Mouse (Mus musculus) midbrain, embryonic 12.5 days (tissue): ENCODE data around the gene Polq. TPM values are rescaled to one million over a fixed set of nuclear protein-coding genes. Genes with fewer than 3 reads are reported as not detected.

Experiments used
- ATAC-seq: fragments of 200-750 bp; cut with Nextera tagmentation; 2 replicates; pipeline ENCODE4 v1.8.0; 2017; ENCODE audit warnings: low read depth, moderate TSS enrichment, moderate library complexity; ENCODE audit not compliant: low FRiP score
- H3K27ac ChIP-seq: fragments of 300-500 bp; sonication (generic); replicated peaks from 2 replicates; pipeline ENCODE4 v1.5.1; 2016; ENCODE audit warnings: mild to moderate bottlenecking
- H3K27me3 ChIP-seq: fragments of 300-500 bp; sonication (generic); 2 replicates; pipeline ENCODE4 v1.6.1; 2016; ENCODE audit warnings: mild to moderate bottlenecking
- H3K36me3 ChIP-seq: fragments of 300-500 bp; sonication (generic); 2 replicates; pipeline ENCODE4 v1.6.1; 2016
- H3K4me1 ChIP-seq: fragments of 300-500 bp; sonication (generic); 2 replicates; pipeline ENCODE4 v1.6.1; 2016
- H3K4me2 ChIP-seq: fragments of 300-500 bp; sonication (generic); replicated peaks from 2 replicates; pipeline ENCODE4 v1.6.1; 2016; ENCODE audit warnings: mild to moderate bottlenecking, moderate library complexity
- H3K4me3 ChIP-seq: fragments of 300-500 bp; sonication (generic); 2 replicates; pipeline ENCODE4 v1.5.1; 2016; ENCODE audit warnings: mild to moderate bottlenecking
- H3K9ac ChIP-seq: fragments of 300-500 bp; sonication (generic); replicated peaks from 2 replicates; pipeline ENCODE4 v1.6.1; 2016; ENCODE audit warnings: mild to moderate bottlenecking, moderate library complexity
- H3K9me3 ChIP-seq: fragments of 300-500 bp; sonication (generic); 2 replicates; pipeline ENCODE4 v1.6.1; 2016; ENCODE audit warnings: mild to moderate bottlenecking
- WGBS: fragments of 180-500 bp; shearing (Covaris S2); methylation state at CpG from one replicate; pipeline ENCODE4 v1.1.7; 2016; 5-methylcytosine and 5-hydroxymethylcytosine counted together
- polyA plus RNA-seq: library from polyadenylated mRNA; unstranded; fragments of >200 nt; fragmentation: Nextera tagmentation; extraction: Ambion mirVana; gene quantifications from 2 replicates; pipeline ENCODE4 v1.2.1, GENCODE M21; 2016

The Polq gene
- polyA plus RNA-seq = 10.3 and 11.1 TPM in 2 replicates

GRCm38 (mm10) chr16:37011061-37011921 lies at the start of gene Polq:
Polq (plus strand) TSS chr16:37011786.
- H3K36me3 ChIP-seq = no peaks in the 10 kb centered on the region; the same call in 1 of the 2 replicates
- WGBS = 7% methylated on average over 30 of the region's 30 CpGs
- peak; percentile 97 for ATAC-seq
- peaks cover 16% of the 10 kb centered on the region for H3K4me1 ChIP-seq
- no peak within 1 kb of the TSS for H3K27ac ChIP-seq
- no peaks in the 10 kb centered on the region for H3K9me3 ChIP-seq
- peak within 1 kb of the TSS; percentile 90 for H3K4me3 ChIP-seq
- H3K27me3 ChIP-seq = no peaks in the 10 kb centered on the region
- H3K4me2 ChIP-seq = peak within 1 kb of the TSS; percentile 92
- H3K9ac ChIP-seq = peak within 1 kb of the TSS; percentile 75

DNA sequence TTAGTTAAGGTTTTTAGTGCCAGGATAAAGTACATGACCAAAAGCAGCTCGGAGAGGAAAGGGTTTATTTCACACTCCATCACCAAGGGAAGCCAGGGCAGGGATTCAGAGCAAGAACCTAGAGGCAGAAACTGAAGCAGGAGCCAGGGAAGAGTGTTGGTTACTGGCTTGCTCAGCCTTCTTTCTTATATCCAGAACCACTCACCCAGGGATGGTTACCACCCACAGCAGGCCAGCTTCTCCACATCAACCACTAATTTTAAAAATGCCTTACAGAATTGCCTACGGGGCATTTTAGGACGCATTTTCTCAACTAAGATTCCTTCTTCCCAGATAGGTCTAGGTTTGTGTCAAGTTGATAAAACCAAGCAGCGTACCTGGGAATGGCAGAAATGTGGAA lies 48.2 kb upstream of the Polq start:
- Histone ChIP-seq H3K4me2 (no peak overlapping the region), H3K36me3 (no peaks in the 10 kb centered on the region), H3K4me1 (no peaks in the 10 kb centered on the region), H3K27me3 (no peaks in the 10 kb centered on the region), H3K27ac (no peak overlapping the region), H3K4me3 (no peak overlapping the region), H3K9me3 (no peaks in the 10 kb centered on the region), H3K9ac (no peak overlapping the region)
- ATAC-seq = no peak
- WGBS = 85% methylated on average over 4 of the region's 4 CpGs

DNA sequence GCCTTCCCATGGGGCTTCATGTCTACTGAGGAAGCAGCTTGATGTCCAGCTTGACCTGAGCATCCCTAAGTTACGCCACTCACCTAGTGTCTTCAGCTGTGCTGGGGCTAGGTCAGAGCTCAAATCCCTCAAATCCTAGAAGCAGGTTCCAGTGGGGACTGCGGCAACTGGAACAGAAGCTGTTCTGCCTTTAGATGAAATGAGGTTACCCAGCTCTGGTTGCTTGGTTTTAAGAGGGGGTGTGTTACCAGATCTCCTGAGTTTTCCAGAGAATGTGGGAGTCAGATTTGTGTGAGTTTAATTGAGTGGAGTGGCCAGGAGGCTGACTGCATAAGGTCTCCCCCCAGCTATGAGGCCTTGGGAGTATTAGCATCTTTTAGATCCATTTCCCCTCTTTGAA lies 32.5 kb upstream of the Polq start:
- Histone ChIP-seq H3K4me2 (no peak overlapping the region), H3K27me3 (no peaks in the 10 kb centered on the region), H3K4me1 (no peaks in the 10 kb centered on the region), H3K36me3 (no peaks in the 10 kb centered on the region), H3K4me3 (no peak overlapping the region), H3K9me3 (no peaks in the 10 kb centered on the region), H3K9ac (no peak overlapping the region), H3K27ac (no peak overlapping the region)
- 87% methylated on average over 2 of the region's 2 CpGs for WGBS
- no peak for ATAC-seq

- no peak overlapping the region for H3K4me2 ChIP-seq
- no peaks in the 10 kb centered on the region for H3K27me3 ChIP-seq
- no peak overlapping the region for H3K9ac ChIP-seq
- no peaks in the 10 kb centered on the region for H3K36me3 ChIP-seq
- H3K27ac ChIP-seq = no peak overlapping the region
- 93% methylated on average over 1 of the region's 1 CpGs for WGBS
- H3K9me3 ChIP-seq = no peaks in the 10 kb centered on the region
- ATAC-seq = no peak
- H3K4me3 ChIP-seq = no peak overlapping the region
- no peaks in the 10 kb centered on the region for H3K4me1 ChIP-seq
Measured at GRCm38 (mm10) chr16:36983796-36984195, 27.8 kb upstream of the Polq start.

DNA sequence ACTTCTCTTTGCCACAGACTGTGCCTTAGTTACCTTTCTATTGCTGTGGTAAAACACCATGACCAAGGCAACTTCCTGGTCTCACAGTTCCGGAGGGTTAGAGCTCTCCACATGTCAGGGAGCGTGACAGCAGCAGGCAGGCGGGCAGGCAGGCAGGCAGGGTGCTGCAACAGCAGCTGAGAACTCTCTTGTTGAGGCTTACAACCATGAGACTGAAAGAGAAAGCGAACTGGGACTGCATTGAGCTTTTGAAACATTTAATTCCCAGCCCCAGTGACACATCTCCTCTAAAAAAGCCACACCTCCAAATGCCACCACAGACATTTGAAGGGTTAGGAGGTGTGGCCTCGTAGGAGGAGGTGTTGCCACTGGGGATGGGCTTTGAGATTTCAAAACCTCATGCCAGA lies 25.9 kb upstream of the Polq start:
- Histone ChIP-seq H3K9me3 (no peaks in the 10 kb centered on the region), H3K4me3 (no peak overlapping the region), H3K4me2 (no peak overlapping the region), H3K4me1 (no peaks in the 10 kb centered on the region), H3K27ac (no peak overlapping the region), H3K9ac (no peak overlapping the region), H3K36me3 (no peaks in the 10 kb centered on the region), H3K27me3 (no peaks in the 10 kb centered on the region)
- WGBS = 72% methylated on average over 5 of the region's 5 CpGs
- no peak for ATAC-seq

DNA sequence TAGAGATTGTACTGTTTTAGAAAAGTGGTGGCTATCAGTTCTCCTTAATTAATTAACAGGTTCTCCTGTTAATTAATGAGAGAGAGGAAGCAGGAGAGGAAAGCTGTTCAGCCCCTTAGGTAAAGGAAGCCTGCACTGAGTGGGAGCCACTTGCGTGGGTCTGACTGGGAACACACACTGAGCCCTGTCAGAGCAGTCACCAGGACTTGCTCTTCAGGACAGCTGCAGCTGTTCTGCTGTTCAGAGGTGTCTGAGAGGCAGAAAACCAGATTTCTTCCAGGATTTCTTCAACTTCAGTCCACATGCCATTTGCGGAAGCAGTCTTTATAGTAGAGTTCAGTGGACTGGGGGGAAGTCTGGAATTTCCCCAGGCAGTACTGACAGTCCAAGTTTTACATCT lies 24.2 kb upstream of the Polq start:
- no peaks in the 10 kb centered on the region for H3K4me1 ChIP-seq
- WGBS = 75% methylated on average over 2 of the region's 2 CpGs
- no peaks in the 10 kb centered on the region for H3K9me3 ChIP-seq
- no peak overlapping the region for H3K4me2 ChIP-seq
- H3K4me3 ChIP-seq = no peak overlapping the region
- no peaks in the 10 kb centered on the region for H3K27me3 ChIP-seq
- ATAC-seq = no peak
- H3K27ac ChIP-seq = no peak overlapping the region
- H3K9ac ChIP-seq = no peak overlapping the region
- H3K36me3 ChIP-seq = no peaks in the 10 kb centered on the region

DNA sequence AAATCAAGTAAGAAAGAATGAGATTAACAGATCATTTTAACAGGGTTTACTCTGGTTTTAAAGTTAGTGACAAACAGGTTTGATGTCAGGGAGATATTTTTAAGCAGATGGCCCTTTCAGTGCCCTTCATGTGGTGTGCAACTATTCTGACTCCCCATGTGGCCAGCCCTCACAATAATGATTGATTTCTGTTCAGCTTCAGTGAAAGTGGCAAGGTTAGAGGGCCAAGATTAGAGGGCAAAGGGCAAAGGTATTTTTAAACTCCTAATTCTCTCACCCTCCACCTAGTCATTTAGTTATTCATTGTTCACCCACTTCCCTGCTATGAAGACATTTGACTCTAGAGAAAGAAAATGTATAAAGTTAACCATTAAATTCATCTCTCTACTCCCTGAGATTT lies 23.5 kb upstream of the Polq start:
- Histone ChIP-seq H3K9me3 (no peaks in the 10 kb centered on the region), H3K9ac (no peak overlapping the region), H3K27me3 (no peaks in the 10 kb centered on the region), H3K36me3 (no peaks in the 10 kb centered on the region), H3K4me1 (no peaks in the 10 kb centered on the region), H3K27ac (no peak overlapping the region), H3K4me2 (no peak overlapping the region), H3K4me3 (no peak overlapping the region)
- no peak for ATAC-seq

DNA sequence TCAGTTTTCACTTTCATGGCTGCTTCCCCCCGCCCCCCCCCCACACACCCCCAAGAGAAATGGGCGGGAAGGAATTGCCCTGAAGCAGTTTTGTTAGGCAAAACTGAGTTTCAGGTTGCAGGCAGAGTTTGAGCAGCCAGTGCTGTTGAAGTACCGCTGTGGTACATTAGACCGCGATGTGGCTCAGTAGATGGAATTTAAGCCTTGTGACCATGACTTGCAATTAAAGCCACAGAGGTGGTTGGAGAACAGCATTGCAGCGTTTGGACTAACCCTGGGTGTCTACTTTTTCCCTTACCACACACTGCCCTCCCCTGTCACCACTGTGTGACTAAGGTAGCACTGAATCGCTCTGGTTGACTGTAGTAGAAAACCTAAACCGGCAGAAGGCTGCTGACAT lies 22.1 kb upstream of the Polq start:
- no peaks in the 10 kb centered on the region for H3K36me3 ChIP-seq
- H3K4me3 ChIP-seq = no peak overlapping the region
- no peaks in the 10 kb centered on the region for H3K27me3 ChIP-seq
- no peak for ATAC-seq
- H3K9me3 ChIP-seq = no peaks in the 10 kb centered on the region
- H3K4me1 ChIP-seq = no peaks in the 10 kb centered on the region
- no peak overlapping the region for H3K4me2 ChIP-seq
- no peak overlapping the region for H3K27ac ChIP-seq
- 81% methylated on average over 8 of the region's 8 CpGs for WGBS
- no peak overlapping the region for H3K9ac ChIP-seq

DNA sequence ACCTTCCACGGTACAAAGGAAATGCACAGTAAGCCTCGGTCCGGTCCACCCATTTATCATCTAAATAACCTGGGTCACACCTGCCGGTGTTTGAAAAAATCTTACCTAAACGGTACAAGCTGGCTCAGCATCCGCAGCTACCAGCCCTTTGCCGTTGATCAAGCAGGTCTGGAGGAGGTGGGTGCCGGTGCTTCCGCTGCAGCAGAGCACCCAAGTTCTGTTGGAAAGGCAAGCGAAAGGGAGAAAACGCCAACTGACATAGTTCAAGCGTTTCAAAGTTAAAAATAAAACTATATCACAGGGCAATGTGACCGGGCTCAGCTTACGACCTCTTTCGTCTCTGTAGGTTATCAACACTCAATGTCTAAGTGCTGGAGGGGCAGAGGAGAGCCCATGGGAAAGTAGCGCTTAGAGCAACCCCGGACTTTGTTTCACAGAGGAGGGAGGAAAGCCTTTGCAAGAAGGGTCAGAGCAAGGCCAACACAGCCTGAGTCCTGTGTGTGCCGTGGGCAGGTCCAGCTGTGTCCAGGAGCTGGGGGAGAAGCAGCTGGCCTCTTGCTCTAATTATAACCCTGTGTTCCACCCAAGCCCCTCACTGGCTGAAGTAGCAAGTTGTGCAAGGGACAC lies 21.5 kb upstream of the Polq start, which contains the start of gene Fbxo40:
Gene Fbxo40 (minus strand): TSS at position 469 of the 627 bp plus-strand sequence.
- no peak within 1 kb of the TSS for H3K9ac ChIP-seq
- no peak within 1 kb of the TSS for H3K4me2 ChIP-seq
- H3K27ac ChIP-seq = no peak within 1 kb of the TSS
- H3K27me3 ChIP-seq = no peaks in the 10 kb centered on the region
- 85% methylated on average over 18 of the region's 18 CpGs for WGBS
- no peaks in the 10 kb centered on the region for H3K9me3 ChIP-seq
- no peak within 1 kb of the TSS for H3K4me3 ChIP-seq
- ATAC-seq = no peak
- H3K4me1 ChIP-seq = no peaks in the 10 kb centered on the region
- no peaks in the 10 kb centered on the region for H3K36me3 ChIP-seq

GRCm38 (mm10) chr16:36997650-36998049 lies 13.9 kb upstream of the Polq start:
- Histone ChIP-seq H3K9ac (no peak overlapping the region), H3K36me3 (no peaks in the 10 kb centered on the region), H3K27ac (no peak overlapping the region), H3K4me1 (no peaks in the 10 kb centered on the region), H3K9me3 (no peaks in the 10 kb centered on the region), H3K4me2 (no peak overlapping the region), H3K27me3 (no peaks in the 10 kb centered on the region), H3K4me3 (no peak overlapping the region)
- WGBS = 86% methylated on average over 6 of the region's 6 CpGs
- no peak for ATAC-seq

- H3K27me3 ChIP-seq = no peaks in the 10 kb centered on the region
- 85% methylated on average over 9 of the region's 9 CpGs for WGBS
- no peak overlapping the region for H3K9ac ChIP-seq
- no peaks in the 10 kb centered on the region for H3K36me3 ChIP-seq
- no peaks in the 10 kb centered on the region for H3K9me3 ChIP-seq
- no peaks in the 10 kb centered on the region for H3K4me1 ChIP-seq
- no peak for ATAC-seq
- H3K4me2 ChIP-seq = no peak overlapping the region
- H3K4me3 ChIP-seq = no peak overlapping the region
- H3K27ac ChIP-seq = no peak overlapping the region
Measured at GRCm38 (mm10) chr16:36999366-36999972, 12.1 kb upstream of the Polq start.

DNA sequence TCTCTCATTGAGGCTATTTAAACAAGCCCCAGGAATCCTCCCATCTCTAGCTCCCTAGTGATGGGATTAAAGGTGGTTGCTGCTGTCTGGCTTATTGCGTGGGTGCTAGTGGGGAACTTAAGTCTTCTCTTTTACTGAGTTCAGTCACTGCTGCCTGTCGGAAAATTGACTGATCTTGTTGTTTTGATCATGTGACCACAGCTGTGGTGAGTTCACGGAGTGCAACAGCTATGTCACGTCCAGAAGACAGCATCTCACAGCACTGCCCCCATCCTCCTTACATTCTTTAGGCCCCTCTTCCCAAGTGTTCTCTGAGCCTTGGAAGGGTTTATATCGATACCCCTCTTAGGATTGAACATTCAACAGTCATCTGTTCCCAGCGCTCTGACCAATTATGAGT lies 2.3 kb upstream of the Polq start:
- Histone ChIP-seq H3K36me3 (no peaks in the 10 kb centered on the region), H3K27me3 (no peaks in the 10 kb centered on the region), H3K27ac (no peak overlapping the region), H3K4me1 (peaks cover 16% of the 10 kb centered on the region), H3K9ac (no peak overlapping the region), H3K9me3 (no peaks in the 10 kb centered on the region), H3K4me3 (no peak overlapping the region), H3K4me2 (no peak overlapping the region)
- no peak for ATAC-seq
- WGBS = 69% methylated on average over 6 of the region's 6 CpGs
